Mouse (Mus musculus) forebrain, embryonic 10.5 days (tissue): ENCODE measurements around the gene Olfr644. TPM values are rescaled to one million over a fixed set of nuclear protein-coding genes. Genes with fewer than 3 reads are reported as not detected.

Experiments used
- DNase-seq: peaks from one replicate; pipeline ENCODE4 v3.0.0-alpha.2; 2017; ENCODE audit warnings: low spot score; ENCODE audit errors: extremely low spot score
- H3K27ac ChIP-seq: fragments of 300-500 bp; sonication (generic); 2 replicates; pipeline ENCODE4 v1.5.1; 2016; ENCODE audit warnings: mild to moderate bottlenecking
- H3K27me3 ChIP-seq: fragments of 300-500 bp; sonication (generic); 2 replicates; pipeline ENCODE4 v1.6.1; 2016; ENCODE audit warnings: mild to moderate bottlenecking; ENCODE audit not compliant: poor library complexity, severe bottlenecking
- H3K36me3 ChIP-seq: fragments of 300-500 bp; sonication (generic); replicated peaks from 2 replicates; pipeline ENCODE4 v1.6.1; 2016; ENCODE audit warnings: mild to moderate bottlenecking, moderate library complexity
- H3K4me1 ChIP-seq: fragments of 300-500 bp; sonication (generic); 2 replicates; pipeline ENCODE4 v1.6.1; 2016
- H3K4me3 ChIP-seq: fragments of 300-500 bp; sonication (generic); 2 replicates; pipeline ENCODE4 v1.5.1; 2016; ENCODE audit warnings: mild to moderate bottlenecking, moderate library complexity
- H3K9me3 ChIP-seq: fragments of 300-500 bp; sonication (generic); 2 replicates; pipeline ENCODE4 v1.6.1; 2016; ENCODE audit warnings: mild to moderate bottlenecking, moderate library complexity
- polyA plus RNA-seq: library from polyadenylated mRNA; unstranded; fragments of >200 nt; fragmentation: Nextera tagmentation; extraction: Ambion mirVana; gene quantifications from 2 replicates; pipeline ENCODE4 v1.2.1, GENCODE M21; 2016

Gene Olfr644
- polyA plus RNA-seq, 1 experiment from 2014 or later: not detected

DNA sequence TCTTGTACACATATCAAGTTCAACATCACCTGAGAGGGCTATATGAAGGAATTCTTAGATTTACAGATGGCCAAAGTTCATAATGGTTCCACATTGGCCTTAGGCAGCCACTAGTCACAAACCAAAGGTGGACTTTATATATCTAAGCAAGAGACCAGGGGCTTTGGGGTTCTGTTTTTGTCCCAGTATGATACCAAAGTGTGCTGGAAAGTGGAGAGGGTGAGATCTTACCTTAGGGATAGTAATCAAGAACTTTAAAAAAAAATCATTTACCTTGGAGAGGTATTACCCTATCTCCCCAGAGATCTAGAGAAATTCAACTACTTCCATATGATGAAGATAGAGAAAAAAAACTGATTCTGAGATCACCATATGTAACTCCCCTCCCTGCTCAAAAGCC, 54.5 kb downstream of the Olfr644 start, which contains the start of gene Olfr639:
Gene Olfr639 (minus strand): TSS at position 101 of the 400 bp plus-strand sequence.
- no peak for DNase-seq
- Histone ChIP-seq H3K9me3 (no peaks in the 10 kb centered on the region), H3K4me1 (no peaks in the 10 kb centered on the region), H3K27me3 (no peaks in the 10 kb centered on the region), H3K36me3 (no peaks in the 10 kb centered on the region), H3K4me3 (no peak within 1 kb of the TSS), H3K27ac (no peak within 1 kb of the TSS)

Other genes with a start within 250 kb of the Olfr644 start
- 80.0 and 102 TPM in 2 replicates for gene Hbb-bs, start 243.8 kb downstream of the Olfr644 start, polyA plus RNA-seq
- gene Hbb-bh2, start 231.3 kb downstream of the Olfr644 start, polyA plus RNA-seq: 0.37 and 0.52 TPM in 2 replicates
- gene Hbb-bh1, start 228.7 kb downstream of the Olfr644 start, polyA plus RNA-seq: 4,104 and 5,437 TPM in 2 replicates
- 8,184 and 11,241 TPM in 2 replicates for gene Hbb-y, start 218.7 kb downstream of the Olfr644 start, polyA plus RNA-seq
- not detected in 2 replicates for gene Olfr66, start 185.6 kb downstream of the Olfr644 start, polyA plus RNA-seq
- not detected in 2 replicates for gene Olfr64, start 177.4 kb downstream of the Olfr644 start, polyA plus RNA-seq
- not detected in 2 replicates for gene Olfr65, start 168.4 kb downstream of the Olfr644 start, polyA plus RNA-seq
- not detected in 2 replicates for gene Olfr631, start 143.0 kb downstream of the Olfr644 start, polyA plus RNA-seq
- not detected in 2 replicates for gene Olfr632, start 137.5 kb downstream of the Olfr644 start, polyA plus RNA-seq
- gene Olfr633, start 127.4 kb downstream of the Olfr644 start, polyA plus RNA-seq: not detected in 2 replicates
- 0.02 TPM in 1 of 2 replicates, not detected in the other for gene Olfr635, start 100.7 kb downstream of the Olfr644 start, polyA plus RNA-seq
- not detected in 2 replicates for gene Olfr638, start 73.1 kb downstream of the Olfr644 start, polyA plus RNA-seq
- 0.02 TPM in 1 of 2 replicates, not detected in the other for gene Olfr639, start 54.6 kb downstream of the Olfr644 start, polyA plus RNA-seq
- gene Olfr640, start 46.3 kb downstream of the Olfr644 start, polyA plus RNA-seq: not detected in 2 replicates
- not detected in 2 replicates for gene Olfr641, start 36.4 kb downstream of the Olfr644 start, polyA plus RNA-seq
- not detected in 2 replicates for gene Olfr642, start 19.2 kb downstream of the Olfr644 start, polyA plus RNA-seq
- gene 4930516K23Rik, start 10.4 kb downstream of the Olfr644 start, polyA plus RNA-seq: not detected in 2 replicates
- not detected in 2 replicates for gene Olfr645, start 13.6 kb upstream of the Olfr644 start, polyA plus RNA-seq
- gene Olfr646, start 33.0 kb upstream of the Olfr644 start, polyA plus RNA-seq: not detected in 2 replicates
- gene Ubqln5, start 58.0 kb upstream of the Olfr644 start, polyA plus RNA-seq: not detected in 2 replicates
- not detected in 2 replicates for gene Olfr643, start 65.5 kb upstream of the Olfr644 start, polyA plus RNA-seq
- gene Ubqln3, start 71.4 kb upstream of the Olfr644 start, polyA plus RNA-seq: not detected in 2 replicates
- not detected in 2 replicates for gene Ubqlnl, start 78.7 kb upstream of the Olfr644 start, polyA plus RNA-seq
- not detected in 2 replicates for gene Olfm5, start 93.0 kb upstream of the Olfr644 start, polyA plus RNA-seq
- gene Olfr648, start 111.5 kb upstream of the Olfr644 start, polyA plus RNA-seq: 0.23 and 0.29 TPM in 2 replicates
- gene Olfr649, start 124.1 kb upstream of the Olfr644 start, polyA plus RNA-seq: not detected in 2 replicates
- 5.1 and 5.7 TPM in 2 replicates for gene Trim6, start 146.9 kb upstream of the Olfr644 start, polyA plus RNA-seq
- gene Trim34a, start 172.6 kb upstream of the Olfr644 start, polyA plus RNA-seq: 0.34 and 0.48 TPM in 2 replicates
- 0.05 and 0.16 TPM in 2 replicates for gene Trim5, start 216.2 kb upstream of the Olfr644 start, polyA plus RNA-seq
- 1.1 and 1.2 TPM in 2 replicates for gene Trim12a, start 243.6 kb upstream of the Olfr644 start, polyA plus RNA-seq